Mouse (Mus musculus) gastrocnemius, adult 2 months (tissue): ENCODE results near the gene Mtmr6. TPM values are rescaled to one million over a fixed set of nuclear protein-coding genes. Genes with fewer than 3 reads are reported as not detected.

Source experiments
- DNase-seq: peaks from one replicate; pipeline ENCODE4 v3.0.0; 2022
- H3K27ac ChIP-seq: fragments of 200-600 bp; 2 replicates; pipeline ENCODE4 v1.8.1; 2022; ENCODE audit warnings: mild to moderate bottlenecking
- H3K4me3 ChIP-seq: fragments of 200-600 bp; 2 replicates; pipeline ENCODE4 v1.8.1; 2022; ENCODE audit warnings: mild to moderate bottlenecking, moderate library complexity
- CTCF ChIP-seq: fragments of 200-600 bp; IDR thresholded peaks from 2 replicates; pipeline ENCODE4 v1.8.1; 2022; ENCODE audit warnings: antibody characterized with exemption, mild to moderate bottlenecking, moderate library complexity
- intact Hi-C: fragments of 180-260 bp; cut with DNase I; formaldehyde crosslinking; loops from one replicate; pipeline ENCODE4 v1.15.1; 2025
- long read RNA-seq, 2 experiments: library from polyadenylated mRNA; stranded (forward); transcript quantifications; one replicate each; pipeline ENCODE4 v2.0.0; 2021
- total RNA-seq, 2 experiments: library from RNA; stranded (reverse); gene quantifications; 2 replicates each; pipeline ENCODE4 v1.2.3; 2021

The Mtmr6 gene
- total RNA-seq: 10 to 100 TPM; 43.7 to 46.3 TPM
- long read RNA-seq, experiment 1, transcript Mtmr6-201 (14 exons, 3,813 nt): major isoform, 97 of 122 reads
- long read RNA-seq, experiment 1, partial matches to known transcripts: 3 of 122 reads
- long read RNA-seq, experiment 1, other reads (novel, unspliced or antisense): 20 of 122 reads
- long read RNA-seq, experiment 2, transcript Mtmr6-201 (14 exons, 3,813 nt): major isoform, 93 of 108 reads
- long read RNA-seq, experiment 2, partial matches to known transcripts: 3 of 108 reads
- long read RNA-seq, experiment 2, other reads (novel, unspliced or antisense): 9 of 108 reads

- peak within 1 kb of the TSS; percentile 85 for H3K4me3 ChIP-seq
- peak; percentile 96 for DNase-seq
- peak within 1 kb of the TSS; percentile 94 for H3K27ac ChIP-seq
- TF ChIP-seq CTCF: peak; percentile 96
- intact Hi-C loops: loop anchor here (1.0 to 5.0 kb wide), 2 partner anchors 14 to 663 kb away; partner anchors contain the start of genes Gm49336 and Nupl1
Measured at GRCm38 (mm10) chr14:60264990-60265876, at the start of gene Mtmr6. Mtmr6 (plus strand) TSS chr14:60265228.

GRCm38 (mm10) chr14:60216125-60216524, 48.9 kb upstream of the Mtmr6 start:
- no peak for TF ChIP-seq CTCF
- no peak overlapping the region for H3K4me3 ChIP-seq
- intact Hi-C loops: no loop called here

GRCm38 (mm10) chr14:60217616-60218015, 47.4 kb upstream of the Mtmr6 start:
- TF ChIP-seq CTCF: no peak
- no peak for DNase-seq

More at GRCm38 (mm10) chr14:60216125-60216524, 48.9 kb upstream of the Mtmr6 start:
- H3K27ac ChIP-seq: no peak overlapping the region
- no peak for DNase-seq

GRCm38 (mm10) chr14:60219886-60220285, 45.1 kb upstream of the Mtmr6 start:
- no peak overlapping the region for H3K27ac ChIP-seq
- DNase-seq: no peak
- H3K4me3 ChIP-seq: no peak overlapping the region
- TF ChIP-seq CTCF: no peak
- intact Hi-C loops: loop anchor here (10.0 kb wide), 1 partner anchor 65 kb away; no protein-coding TSS in a partner anchor

More at GRCm38 (mm10) chr14:60217616-60218015, 47.4 kb upstream of the Mtmr6 start:
- H3K27ac ChIP-seq: no peak overlapping the region
- H3K4me3 ChIP-seq: no peak overlapping the region
- intact Hi-C loops: no loop called here

GRCm38 (mm10) chr14:60238551-60238950, 26.5 kb upstream of the Mtmr6 start:
- no peak for TF ChIP-seq CTCF
- intact Hi-C loops: no loop called here
- H3K4me3 ChIP-seq: no peak overlapping the region
- H3K27ac ChIP-seq: no peak overlapping the region
- DNase-seq: no peak

- Histone ChIP-seq H3K27ac (peak overlapping the region; percentile 96), H3K4me3 (peak overlapping the region; percentile 99)
- DNase-seq: no peak
- TF ChIP-seq CTCF: no peak
- intact Hi-C loops: no loop called here
Measured at GRCm38 (mm10) chr14:60250366-60250765, 14.7 kb upstream of the Mtmr6 start.

- DNase-seq: no peak
- intact Hi-C loops: loop anchor here (1.0 kb wide), 1 partner anchor 14 kb away; the partner anchor contains the start of gene Mtmr6
- H3K4me3 ChIP-seq: peak overlapping the region; percentile 99
- no peak for TF ChIP-seq CTCF
- peak overlapping the region; percentile 96 for H3K27ac ChIP-seq
Measured at GRCm38 (mm10) chr14:60250879-60251278, 14.1 kb upstream of the Mtmr6 start.

GRCm38 (mm10) chr14:60251281-60252003, 13.6 kb upstream of the Mtmr6 start, which contains the start of the genes Nupl1 and Gm49336:
Nupl1 (minus strand) TSS chr14:60251431.
Gm49336 (minus strand) TSS chr14:60251507.
- TF ChIP-seq CTCF: no peak
- peak within 1 kb of the TSS; percentile 96 for H3K27ac ChIP-seq
- peak; percentile 99 for DNase-seq
- peak within 1 kb of the TSS; percentile 99 for H3K4me3 ChIP-seq
- intact Hi-C loops: loop anchor here (1.0 kb wide), 1 partner anchor 14 kb away; the partner anchor contains the start of gene Mtmr6

GRCm38 (mm10) chr14:60252004-60253000, 12.7 kb upstream of the Mtmr6 start:
- intact Hi-C loops: no loop called here
- no peak for DNase-seq
- peak overlapping the region; percentile 99 for H3K4me3 ChIP-seq
- peak; percentile 17 for TF ChIP-seq CTCF
- peak overlapping the region; percentile 96 for H3K27ac ChIP-seq

- H3K4me3 ChIP-seq: no peak overlapping the region
- intact Hi-C loops: no loop called here
- no peak for TF ChIP-seq CTCF
- no peak for DNase-seq
- no peak overlapping the region for H3K27ac ChIP-seq
Measured at GRCm38 (mm10) chr14:60253466-60253865, 11.6 kb upstream of the Mtmr6 start.

GRCm38 (mm10) chr14:60254774-60255173, 10.3 kb upstream of the Mtmr6 start:
- no peak for DNase-seq
- intact Hi-C loops: no loop called here
- no peak for TF ChIP-seq CTCF

More at GRCm38 (mm10) chr14:60254774-60255173, 10.3 kb upstream of the Mtmr6 start:
- Histone ChIP-seq H3K4me3 (no peak overlapping the region), H3K27ac (no peak overlapping the region)
